Mouse (Mus musculus): Measurements from ENCODE around the gene Grifin. TPM values are rescaled to one million over a fixed set of nuclear protein-coding genes. Genes with fewer than 3 reads are reported as not detected.

Grifin gene
- polyA plus RNA-seq, 1 experiment from 2014 or later, result 0.74 TPM

- H3K4me1 ChIP-seq (ENCODE audit: control insufficient read depth, insufficient read depth, low read length), result peaks cover 25% of the 10 kb centered on the region
- 80% methylated on average over 4 of the region's 4 CpGs for WGBS (ENCODE audit: insufficient replicate concordance)
- no peaks in the 10 kb centered on the region for H3K36me3 ChIP-seq (ENCODE audit: control insufficient read depth, insufficient read depth, low read length)
- H3K9ac ChIP-seq (ENCODE audit: low read depth, low read length), result 0 out of 2 replicates have a peak overlapping the region, but pooled peaks have one; percentile 34
- H3K27me3 ChIP-seq (ENCODE audit: control insufficient read depth, insufficient read depth, low read length), result no peaks in the 10 kb centered on the region
- H3K4me2 ChIP-seq, result no peak overlapping the region
- H3K4me3 ChIP-seq (ENCODE audit: low read depth, low read length), result no peak overlapping the region
- H3K9me3 ChIP-seq (replicated peaks; ENCODE audit: control insufficient read depth, low read length), result no peaks in the 10 kb centered on the region
- H3K27ac ChIP-seq (ENCODE audit: low read depth, low read length), result peak overlapping the region; percentile 66
- ATAC-seq (replicated peaks; ENCODE audit: insufficient number of reproducible peaks, low FRiP score, low TSS enrichment), result no peak
Measured at GRCm38 (mm10) chr5:140517921-140518230, 47.0 kb downstream of the Grifin start.

GRCm38 (mm10) chr5:140517159-140517920 is 47.5 kb downstream of the Grifin start:
- peak overlapping the region; percentile 66 for H3K27ac ChIP-seq (ENCODE audit: low read depth, low read length)

DNA sequence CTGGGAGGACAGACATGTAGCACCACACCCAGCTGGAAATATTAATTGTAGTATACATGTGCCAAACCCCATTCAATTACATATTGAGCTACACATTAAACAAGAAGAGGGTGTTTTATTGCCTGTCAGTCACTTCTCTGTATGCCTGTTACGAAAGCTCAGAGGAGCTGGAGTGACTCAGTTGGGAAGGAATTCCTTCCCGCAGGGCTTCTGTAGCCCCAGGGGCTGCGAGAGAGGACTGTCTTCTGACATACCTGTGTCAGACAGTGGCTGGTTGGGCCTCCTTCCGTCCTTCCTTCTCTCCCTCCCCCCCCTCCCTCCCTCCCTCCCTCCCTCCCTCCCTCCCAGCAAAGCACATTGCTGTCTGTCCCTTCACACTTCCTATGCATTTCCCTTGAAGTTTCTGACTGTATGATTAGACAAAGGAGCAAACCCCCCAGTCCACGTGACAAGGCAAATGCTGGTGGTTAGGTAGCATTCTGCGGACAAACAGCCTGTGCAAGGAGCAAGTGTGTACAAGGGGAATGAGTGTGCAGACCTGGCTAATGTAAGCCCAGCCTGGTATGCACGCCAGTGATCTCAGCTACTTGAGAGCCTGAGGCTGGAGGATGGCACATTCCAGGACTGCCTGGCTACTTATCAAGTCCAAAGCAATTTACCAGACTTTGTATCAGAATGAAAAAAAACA is 49.9 kb downstream of the Grifin start:
- Histone ChIP-seq H3K4me3 (ENCODE audit: low read depth, low read length) (no peak overlapping the region), H3K4me2 (no peak overlapping the region)

More at GRCm38 (mm10) chr5:140517159-140517920, 47.5 kb downstream of the Grifin start:
- Histone ChIP-seq H3K4me2 (no peak overlapping the region), H3K9ac (ENCODE audit: low read depth, low read length) (0 out of 2 replicates have a peak overlapping the region, but pooled peaks have one; percentile 34), H3K4me1 (ENCODE audit: control insufficient read depth, insufficient read depth, low read length) (peaks cover 25% of the 10 kb centered on the region), H3K27me3 (ENCODE audit: control insufficient read depth, insufficient read depth, low read length) (no peaks in the 10 kb centered on the region), H3K36me3 (ENCODE audit: control insufficient read depth, insufficient read depth, low read length) (no peaks in the 10 kb centered on the region), H3K9me3 (replicated peaks; ENCODE audit: control insufficient read depth, low read length) (no peaks in the 10 kb centered on the region), H3K4me3 (ENCODE audit: low read depth, low read length) (no peak overlapping the region)
- no peak for ATAC-seq (replicated peaks; ENCODE audit: insufficient number of reproducible peaks, low FRiP score, low TSS enrichment)
- 84% methylated on average over 21 of the region's 21 CpGs for WGBS (ENCODE audit: insufficient replicate concordance)

GRCm38 (mm10) chr5:140513921-140514320 is 51.0 kb downstream of the Grifin start:
- Histone ChIP-seq H3K4me3 (ENCODE audit: low read depth, low read length) (no peak overlapping the region), H3K9ac (ENCODE audit: low read depth, low read length) (no peak overlapping the region), H3K4me2 (no peak overlapping the region), H3K27me3 (ENCODE audit: control insufficient read depth, insufficient read depth, low read length) (no peaks in the 10 kb centered on the region), H3K4me1 (ENCODE audit: control insufficient read depth, insufficient read depth, low read length) (peaks cover 23% of the 10 kb centered on the region), H3K9me3 (replicated peaks; ENCODE audit: control insufficient read depth, low read length) (no peaks in the 10 kb centered on the region), H3K27ac (ENCODE audit: low read depth, low read length) (peak overlapping the region; percentile 54; the same call in 1 of the 2 replicates), H3K36me3 (ENCODE audit: control insufficient read depth, insufficient read depth, low read length) (no peaks in the 10 kb centered on the region)
- 73% methylated on average over 8 of the region's 8 CpGs for WGBS (ENCODE audit: insufficient replicate concordance)
- no peak for ATAC-seq (replicated peaks; ENCODE audit: insufficient number of reproducible peaks, low FRiP score, low TSS enrichment)

More for the DNA sequence above, 49.9 kb downstream of the Grifin start:
- Histone ChIP-seq H3K27me3 (ENCODE audit: control insufficient read depth, insufficient read depth, low read length) (no peaks in the 10 kb centered on the region), H3K9ac (ENCODE audit: low read depth, low read length) (0 out of 2 replicates have a peak overlapping the region, but pooled peaks have one; percentile 17), H3K9me3 (replicated peaks; ENCODE audit: control insufficient read depth, low read length) (no peaks in the 10 kb centered on the region), H3K4me1 (ENCODE audit: control insufficient read depth, insufficient read depth, low read length) (peaks cover 25% of the 10 kb centered on the region), H3K36me3 (ENCODE audit: control insufficient read depth, insufficient read depth, low read length) (no peaks in the 10 kb centered on the region), H3K27ac (ENCODE audit: low read depth, low read length) (peak overlapping the region; percentile 54)
- peak; percentile 41; the same call in 1 of the 2 replicates for ATAC-seq (replicated peaks; ENCODE audit: insufficient number of reproducible peaks, low FRiP score, low TSS enrichment)
- WGBS (ENCODE audit: insufficient replicate concordance), result 20% methylated on average over 7 of the region's 7 CpGs

Other genes with a start within 250 kb of the Grifin start
- 25.0 and 26.3 TPM in 2 replicates for gene Mad1l1, start 243.5 kb downstream of the Grifin start, polyA plus RNA-seq (2014; fragmentation: Nextera tagmentation; extraction: Ambion mirVana)
- 27.4 and 35.0 TPM in 2 replicates for gene Nudt1, start 243.4 kb downstream of the Grifin start, polyA plus RNA-seq (2014; fragmentation: Nextera tagmentation; extraction: Ambion mirVana)
- gene Mrm2, start 233.2 kb downstream of the Grifin start, polyA plus RNA-seq (2014; fragmentation: Nextera tagmentation; extraction: Ambion mirVana), result 17.1 and 17.4 TPM in 2 replicates
- gene Snx8, start 175.8 kb downstream of the Grifin start, polyA plus RNA-seq (2014; fragmentation: Nextera tagmentation; extraction: Ambion mirVana), result 8.8 and 9.8 TPM in 2 replicates
- gene Eif3b, start 145.7 kb downstream of the Grifin start, polyA plus RNA-seq (2014; fragmentation: Nextera tagmentation; extraction: Ambion mirVana), result 114 and 122 TPM in 2 replicates
- not detected in 2 replicates for gene Gm4869, start 119.4 kb downstream of the Grifin start, polyA plus RNA-seq (2014; fragmentation: Nextera tagmentation; extraction: Ambion mirVana)
- gene Chst12, start 59.5 kb downstream of the Grifin start, polyA plus RNA-seq (2014; fragmentation: Nextera tagmentation; extraction: Ambion mirVana), result 17.4 and 20.2 TPM in 2 replicates
- 2.8 and 3.3 TPM in 2 replicates for gene Lfng, start 42.2 kb upstream of the Grifin start, polyA plus RNA-seq (2014; fragmentation: Nextera tagmentation; extraction: Ambion mirVana)
- gene Ttyh3, start 84.0 kb upstream of the Grifin start, polyA plus RNA-seq (2014; fragmentation: Nextera tagmentation; extraction: Ambion mirVana), result 26.7 and 28.8 TPM in 2 replicates
- 8.1 and 10.7 TPM in 2 replicates for gene Iqce, start 137.3 kb upstream of the Grifin start, polyA plus RNA-seq (2014; fragmentation: Nextera tagmentation; extraction: Ambion mirVana)
- 9.0 and 9.8 TPM in 2 replicates for gene Brat1, start 139.9 kb upstream of the Grifin start, polyA plus RNA-seq (2014; fragmentation: Nextera tagmentation; extraction: Ambion mirVana)
- gene Amz1, start 159.1 kb upstream of the Grifin start, polyA plus RNA-seq (2014; fragmentation: Nextera tagmentation; extraction: Ambion mirVana), result 0.21 and 0.69 TPM in 2 replicates